9 mouse cellular contexts compared by ENCODE assay signal in genomic region chr15:100168191-100168606, GRCm38 (mm10). TPM values are rescaled to one million over a fixed set of nuclear protein-coding genes. Genes with fewer than 3 reads are reported as not detected.
A peak's percentile ranks its signal among the peaks of the same experiment; 100 is the strongest.
DNase-seq lines count a peak whose midpoint lies in the region; ATAC-seq and TF ChIP-seq lines count a peak whose summit lies in the region.
"Had no signal": no experiment of that assay in that cellular context is flagged by ENCODE, and none has a peak within 500 bp of the region (broad histone marks: within the 10 kb centered on the region; RNA-seq: fewer than 3 reads in every experiment).

No protein-coding gene starts in this region.

- DNase-seq in cerebellum, adult 2 months: no peak
- no peak for DNase-seq in cerebellum, adult 8-10 months
- DNase-seq in lung, embryonic 14.5 days: peak; percentile 28
- DNase-seq in lung, adult 2 months: no peak
- peak; percentile 24 for DNase-seq in lung, postnatal 36 days
- DNase-seq in thymus, postnatal 14 days: no peak
- DNase-seq in layer of hippocampus, adult 9-11 months: no peak

- no peaks in the 10 kb centered on the region for H3K27me3 ChIP-seq in cerebellum, adult 2 months (ENCODE audit: control insufficient read depth, insufficient read depth, low read length)
- no peaks in the 10 kb centered on the region for H3K27me3 ChIP-seq in lung, embryonic 14.5 days (ENCODE audit: insufficient read depth, low read length)
- H3K27me3 ChIP-seq in heart, embryonic 14.5 days (ENCODE audit: control insufficient read depth, insufficient read depth, low read length): no peaks in the 10 kb centered on the region

- ATAC-seq in lung, embryonic 14.5 days (ENCODE audit: insufficient read depth): no peak
- no peak for ATAC-seq in heart, embryonic 14.5 days (ENCODE audit: insufficient number of reproducible peaks, insufficient read depth, low FRiP score, low read depth)

- no peaks in the 10 kb centered on the region for H3K9me3 ChIP-seq in lung, embryonic 14.5 days (ENCODE audit: low read depth, low read length)
- H3K9me3 ChIP-seq in heart, embryonic 14.5 days (ENCODE audit: control insufficient read depth, low read length): no peaks in the 10 kb centered on the region
- H3K9me3 ChIP-seq: forebrain, embryonic 10.5 days had no signal

- H3K4me2 ChIP-seq in lung, embryonic 14.5 days: no peak overlapping the region
- H3K4me2 ChIP-seq in heart, embryonic 14.5 days (ENCODE audit: low read length): no peak overlapping the region

- H3K4me1 ChIP-seq in cerebellum, adult 2 months (ENCODE audit: control insufficient read depth, insufficient read depth, low read length): peaks cover 29% of the 10 kb centered on the region
- no peaks in the 10 kb centered on the region for H3K4me1 ChIP-seq in lung, embryonic 14.5 days (ENCODE audit: insufficient read depth)
- no peaks in the 10 kb centered on the region for H3K4me1 ChIP-seq in lung, adult 2 months (ENCODE audit: control insufficient read depth, insufficient read depth, low read length)
- H3K4me1 ChIP-seq in heart, embryonic 14.5 days (ENCODE audit: control insufficient read depth in 2 of 2, insufficient read depth in 2 of 2, low read length in 2 of 2): peaks cover 3 to 8% of the 10 kb centered on the region in 2 experiments; a peak in 2 of 4 replicates
- H3K4me1 ChIP-seq: forebrain, embryonic 10.5 days had no signal

- peak overlapping the region; percentile 71 for H3K27ac ChIP-seq in cerebellum, adult 2 months (ENCODE audit: insufficient read depth, low read length)
- H3K27ac ChIP-seq in lung, embryonic 14.5 days (ENCODE audit: low read depth): peak overlapping the region; percentile 50; the same call in 1 of the 2 replicates
- H3K27ac ChIP-seq in heart, embryonic 14.5 days (replicated peaks in 1 of 2; ENCODE audit: control insufficient read depth in 1 of 2, insufficient read depth in 1 of 2, low read depth in 2 of 2, low read length in 2 of 2): peak overlapping the region; percentile 33 to 66; a peak in 3 of 4 replicates
- H3K27ac ChIP-seq: forebrain, embryonic 10.5 days had no signal

- no peak overlapping the region for H3K9ac ChIP-seq in lung, embryonic 14.5 days
- no peak overlapping the region for H3K9ac ChIP-seq in heart, embryonic 14.5 days (ENCODE audit: low read length)

- H3K4me3 ChIP-seq in cerebellum, adult 2 months (replicated peaks; ENCODE audit: insufficient read depth, low read depth, low read length): no peak overlapping the region
- no peak overlapping the region for H3K4me3 ChIP-seq in lung, embryonic 14.5 days (ENCODE audit: low read depth, low read length)
- no peak overlapping the region for H3K4me3 ChIP-seq in lung, adult 2 months (replicated peaks; ENCODE audit: extremely low read depth, low read depth, low read length)
- no peak overlapping the region for H3K4me3 ChIP-seq in heart, embryonic 14.5 days (ENCODE audit: control insufficient read depth in 1 of 2, insufficient read depth in 1 of 2, low read depth in 1 of 2, low read length in 2 of 2)
- H3K4me3 ChIP-seq: forebrain, embryonic 10.5 days had no signal

- H3K36me3 ChIP-seq in lung, embryonic 14.5 days (ENCODE audit: insufficient read depth): peaks cover 69% of the 10 kb centered on the region
- peaks cover 74% of the 10 kb centered on the region for H3K36me3 ChIP-seq in heart, embryonic 14.5 days (ENCODE audit: control insufficient read depth, insufficient read depth, low read length)

- TF ChIP-seq CTCF in cerebellum, adult 2 months (IDR thresholded peaks at IDR 0.05; ENCODE audit: borderline replicate concordance, insufficient read depth, low read depth, low read length): no peak
- TF ChIP-seq CTCF in lung, embryonic 14.5 days (IDR thresholded peaks at IDR 0.05; ENCODE audit: low read depth): no peak
- TF ChIP-seq CTCF in lung, adult 2 months (IDR thresholded peaks at IDR 0.05; ENCODE audit: insufficient read depth, low read length): no peak

- 49% methylated on average over 8 of the region's 8 CpGs for WGBS in cerebellum, adult 2 months
- WGBS in lung, embryonic 14.5 days: 80% methylated on average over 8 of the region's 8 CpGs
- WGBS in lung, adult 2 months: 67% methylated on average over 8 of the region's 8 CpGs
- 80% methylated on average over 8 of the region's 8 CpGs for WGBS in heart, embryonic 14.5 days

- TF ChIP-seq POLR2A in cerebellum, adult 2 months (IDR thresholded peaks at IDR 0.05; ENCODE audit: borderline replicate concordance, insufficient read depth, low read length): no peak
- no peak for TF ChIP-seq POLR2A in lung, adult 2 months (IDR thresholded peaks at IDR 0.05; ENCODE audit: borderline replicate concordance, extremely low read depth, low read depth, low read length)

RNA-seq across cellular contexts. Expression of gene Atf1, which starts 59.4 kb away (rescaled TPM):
- 16.8 and 18.4 TPM in 2 replicates for polyA plus RNA-seq in cerebellum, adult 2 months (2012; rRNA removed)
- polyA plus RNA-seq in lung, embryonic 14.5 days (2014; fragmentation: Nextera tagmentation; extraction: Ambion mirVana): 52.9 and 56.9 TPM in 2 replicates
- polyA plus RNA-seq in lung, adult 2 months (2012; rRNA removed): 40.8 and 45.7 TPM in 2 replicates
- polyA plus RNA-seq in heart, embryonic 14.5 days (2014; fragmentation: Nextera tagmentation; extraction: Ambion mirVana): 36.8 and 37.1 TPM in 2 replicates

Comparison
In these comparisons a context has a peak if more than half of its experiments do, and no peak if none do; other contexts are left out.
1. DNase-seq: peak in lung, embryonic 14.5 days (single experiment) and lung, postnatal 36 days (single experiment); none in cerebellum, adult 2 months (0 of 2), cerebellum, adult 8-10 months (single experiment), lung, adult 2 months (single experiment), thymus, postnatal 14 days (single experiment) and layer of hippocampus, adult 9-11 months (single experiment).
2. Peak in every context shown above with its lines, with median percentiles within 50 percentile points of each other: H3K27ac ChIP-seq.